Comparison of ENCODE assay signal across 8 mouse cellular contexts in genomic region chr1:169968792-169969515, GRCm38 (mm10). TPM values are rescaled to one million over a fixed set of nuclear protein-coding genes. Genes with fewer than 3 reads are reported as not detected.
DNase-seq lines count a peak whose midpoint lies in the region; ATAC-seq lines count a peak whose summit lies in the region.

Gene Hsd17b7, minus strand, starts transcription at chr1:169969241.

- intact Hi-C loops in gastrocnemius, postnatal 14 days (cut with DNase I; ENCODE audit: low total_unique reads), result loop anchor here (10.0 kb wide), 1 partner anchor 166 kb away; no protein-coding TSS in a partner anchor
- intact Hi-C loops in left cerebral cortex, postnatal 10 days (cut with DNase I), result loop anchor here (5.0 kb wide), 2 partner anchors 168 to 618 kb away; partner anchors contain the start of gene Nos1ap

- DNase-seq in adrenal gland, adult (ENCODE audit: inconsistent age in 2 of 2, low spot score in 1 of 2), result peak; percentile 99
- DNase-seq in embryo, embryonic 10.5 days (ENCODE audit: low spot score), result peak; percentile 100
- peak; percentile 99 for DNase-seq in gastrocnemius, postnatal 14 days
- DNase-seq in left cerebral cortex, postnatal 10 days (ENCODE audit: extremely low spot score in 1 of 2, low spot score in 2 of 2), result peak; percentile 99 to 100
- peak; percentile 99 for DNase-seq in right cerebral cortex, postnatal 25 days
- DNase-seq in urinary bladder, postnatal 4 days (ENCODE audit: low spot score in 2 of 2), result peak; percentile 98 to 99

- ATAC-seq in inflammation-experienced regulatory T-cells, adult 6 months, result peak; percentile 98
- ATAC-seq in megakaryocyte-erythroid progenitor cell, adult 5-6 weeks (replicated peaks; ENCODE audit: low FRiP score, low TSS enrichment, poor library complexity, severe bottlenecking), result peak; percentile 99

RNA-seq across cellular contexts. Expression of gene Hsd17b7, which starts in this region (rescaled TPM):
- 1 to 10 TPM; 2.2 to 2.9 TPM for total RNA-seq in gastrocnemius, postnatal 14 days (2021)
- polyA plus RNA-seq in inflammation-experienced regulatory T-cells, adult 6 months (2017; shearing (Covaris generic)), result 10 to 100 TPM in 1 of 3 experiments, 1 to 10 TPM in 2; 7.9 to 11.0 (median 9.6) TPM
- 10 to 100 TPM; 18.8 to 19.5 TPM for total RNA-seq in left cerebral cortex, postnatal 10 days (2021)
- 2.3 and 3.7 TPM in 2 replicates for total RNA-seq in megakaryocyte-erythroid progenitor cell, adult 5-6 weeks (2014; fragmentation: Nextera tagmentation)
- total RNA-seq in megakaryocyte-erythroid progenitor cell, adult 5-6 weeks (2017), result 1.0 and 7.7 TPM in 2 replicates

Comparison
In these comparisons a context has a peak if more than half of its experiments do, and no peak if none do; other contexts are left out.
1. Peak in every context shown above with its lines: DNase-seq and ATAC-seq.